Mouse (Mus musculus): ENCODE data around the gene Capn8.

Capn8 gene

DNA sequence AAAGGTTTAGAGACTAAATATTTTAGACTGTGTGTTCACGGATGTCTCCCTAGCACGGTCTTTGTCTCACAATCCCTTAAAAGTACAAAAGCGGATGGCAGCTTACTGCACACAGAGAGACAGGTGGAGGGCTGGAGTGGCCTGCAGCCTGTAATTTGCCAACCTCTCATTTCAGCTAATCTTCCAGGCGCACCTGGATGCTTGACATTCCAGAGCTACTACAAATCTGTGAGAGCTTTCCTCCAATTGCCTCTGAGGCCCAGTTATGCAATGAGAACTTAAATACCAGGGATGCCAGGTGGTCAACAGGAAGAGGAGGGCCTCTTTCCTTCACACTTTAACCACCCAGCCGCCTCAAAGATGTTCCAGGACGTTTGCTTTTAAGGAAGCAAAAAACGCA lies 114.8 kb downstream of the Capn8 start:
- no peak for DNase-seq
